Mouse (Mus musculus) midbrain, embryonic 10.5 days (tissue): ENCODE measurements at regions not wholly inside any gene's neighbourhood (a gene's known extent, or its start where the extent isn't known, plus 50 kb on each side); places are given as distances from the start of the nearest gene placed in this dataset.

Experiments used
- DNase-seq: peaks from one replicate; pipeline ENCODE4 v3.0.0-alpha.2; 2017; ENCODE audit warnings: low spot score
- H3K27ac ChIP-seq: fragments of 300-500 bp; sonication (generic); replicated peaks from 2 replicates; pipeline ENCODE4 v1.5.1; 2016; ENCODE audit warnings: mild to moderate bottlenecking
- H3K27me3 ChIP-seq: fragments of 300-500 bp; sonication (generic); 2 replicates; pipeline ENCODE4 v1.6.1; 2016; ENCODE audit warnings: low read depth, mild to moderate bottlenecking; ENCODE audit not compliant: poor library complexity, severe bottlenecking
- H3K36me3 ChIP-seq: fragments of 300-500 bp; sonication (generic); 2 replicates; pipeline ENCODE4 v1.6.1; 2016; ENCODE audit warnings: mild to moderate bottlenecking, moderate library complexity
- H3K4me1 ChIP-seq: fragments of 300-500 bp; sonication (generic); 2 replicates; pipeline ENCODE4 v1.6.1; 2016
- H3K4me3 ChIP-seq: fragments of 300-500 bp; sonication (generic); 2 replicates; pipeline ENCODE4 v1.5.1; 2016; ENCODE audit warnings: mild to moderate bottlenecking, moderate library complexity
- H3K9me3 ChIP-seq: fragments of 300-500 bp; sonication (generic); replicated peaks from 2 replicates; pipeline ENCODE4 v1.6.1; 2016; ENCODE audit warnings: mild to moderate bottlenecking
- WGBS: fragments of 180-500 bp; shearing (Covaris S2); methylation state at CpG from one replicate; pipeline ENCODE4 v1.1.7; 2016; 5-methylcytosine and 5-hydroxymethylcytosine counted together

GRCm38 (mm10) chr13:28455016-28455415, 197.7 kb downstream of the Gm11361 start:
- Histone ChIP-seq H3K27ac (no peak overlapping the region), H3K4me3 (no peak overlapping the region), H3K4me1 (peaks cover 19% of the 10 kb centered on the region), H3K36me3 (peaks cover 4% of the 10 kb centered on the region), H3K27me3 (no peaks in the 10 kb centered on the region), H3K9me3 (no peaks in the 10 kb centered on the region)
- DNase-seq = no peak
- WGBS = 94% methylated on average over 10 of the region's 10 CpGs

- DNase-seq = no peak
- no peaks in the 10 kb centered on the region for H3K9me3 ChIP-seq
- peaks cover 19% of the 10 kb centered on the region for H3K4me1 ChIP-seq
- H3K4me3 ChIP-seq = no peak overlapping the region
- no peaks in the 10 kb centered on the region for H3K36me3 ChIP-seq
- H3K27me3 ChIP-seq = no peaks in the 10 kb centered on the region
- WGBS = 57% methylated on average over 14 of the region's 14 CpGs
- no peak overlapping the region for H3K27ac ChIP-seq
Measured at GRCm38 (mm10) chr13:28450699-28451445, 193.5 kb downstream of the Gm11361 start.

GRCm38 (mm10) chr13:28449026-28449425, 191.7 kb downstream of the Gm11361 start:
- Histone ChIP-seq H3K27me3 (no peaks in the 10 kb centered on the region), H3K4me1 (peaks cover 14% of the 10 kb centered on the region), H3K4me3 (no peak overlapping the region), H3K36me3 (no peaks in the 10 kb centered on the region), H3K27ac (no peak overlapping the region), H3K9me3 (no peaks in the 10 kb centered on the region)
- 90% methylated on average over 1 of the region's 1 CpGs for WGBS
- DNase-seq = no peak

GRCm38 (mm10) chr13:28442250-28442649, 184.9 kb downstream of the Gm11361 start:
- no peaks in the 10 kb centered on the region for H3K4me1 ChIP-seq
- no peaks in the 10 kb centered on the region; the same call in 1 of the 2 replicates for H3K9me3 ChIP-seq
- H3K27me3 ChIP-seq = no peaks in the 10 kb centered on the region
- no peak overlapping the region for H3K27ac ChIP-seq
- no peak for DNase-seq
- H3K4me3 ChIP-seq = no peak overlapping the region
- H3K36me3 ChIP-seq = peaks cover 8% of the 10 kb centered on the region; the same call in 1 of the 2 replicates

DNA sequence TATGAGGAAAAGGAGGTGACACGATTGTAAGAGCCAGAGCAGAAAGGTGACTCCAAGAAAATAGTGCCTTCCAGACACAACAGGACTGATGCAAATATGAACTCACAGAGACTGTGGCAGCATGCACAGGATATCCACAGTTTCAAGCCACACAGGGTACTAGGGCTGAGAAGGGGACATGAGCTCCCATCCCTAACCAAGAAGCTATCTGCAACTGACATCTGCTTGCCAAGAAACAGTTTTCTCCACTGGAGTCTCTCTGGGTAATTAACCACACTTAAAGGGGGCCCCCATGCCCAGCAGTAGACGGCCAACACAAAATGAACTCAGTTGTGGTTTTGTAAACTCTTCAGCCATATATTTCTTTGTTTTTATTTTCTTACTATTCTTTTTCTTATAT, 176.1 kb downstream of the Gm11361 start:
- H3K27me3 ChIP-seq = no peaks in the 10 kb centered on the region
- no peak for DNase-seq

DNA sequence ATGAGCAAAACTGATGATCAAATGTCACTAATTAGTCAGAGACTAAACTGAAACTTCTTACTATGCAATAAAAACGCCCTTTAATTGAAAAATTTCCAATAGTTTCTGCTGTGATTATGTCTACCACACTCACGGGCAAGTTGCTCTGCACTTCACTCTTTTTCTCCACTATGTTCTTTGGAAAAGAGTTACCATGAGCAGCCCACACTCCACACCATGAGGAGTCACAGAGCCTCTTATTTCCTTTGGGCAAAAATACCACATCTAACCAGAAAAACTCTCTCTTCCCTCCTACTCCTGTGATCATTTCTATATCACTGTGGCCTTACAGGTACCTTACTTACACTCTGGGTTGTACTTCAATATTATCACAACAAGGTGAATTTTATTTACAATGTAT, 174.7 kb downstream of the Gm11361 start:
- Histone ChIP-seq H3K27me3 (no peaks in the 10 kb centered on the region), H3K9me3 (no peaks in the 10 kb centered on the region), H3K27ac (no peak overlapping the region), H3K36me3 (no peaks in the 10 kb centered on the region), H3K4me3 (no peak overlapping the region), H3K4me1 (no peaks in the 10 kb centered on the region)
- WGBS = 75% methylated on average over 2 of the region's 2 CpGs
- DNase-seq = no peak

More for the DNA sequence above, 176.1 kb downstream of the Gm11361 start:
- H3K36me3 ChIP-seq = no peaks in the 10 kb centered on the region
- H3K4me1 ChIP-seq = no peaks in the 10 kb centered on the region
- no peaks in the 10 kb centered on the region for H3K9me3 ChIP-seq
- no peak overlapping the region for H3K27ac ChIP-seq
- WGBS = 80% methylated on average over 2 of the region's 2 CpGs
- no peak overlapping the region for H3K4me3 ChIP-seq

DNA sequence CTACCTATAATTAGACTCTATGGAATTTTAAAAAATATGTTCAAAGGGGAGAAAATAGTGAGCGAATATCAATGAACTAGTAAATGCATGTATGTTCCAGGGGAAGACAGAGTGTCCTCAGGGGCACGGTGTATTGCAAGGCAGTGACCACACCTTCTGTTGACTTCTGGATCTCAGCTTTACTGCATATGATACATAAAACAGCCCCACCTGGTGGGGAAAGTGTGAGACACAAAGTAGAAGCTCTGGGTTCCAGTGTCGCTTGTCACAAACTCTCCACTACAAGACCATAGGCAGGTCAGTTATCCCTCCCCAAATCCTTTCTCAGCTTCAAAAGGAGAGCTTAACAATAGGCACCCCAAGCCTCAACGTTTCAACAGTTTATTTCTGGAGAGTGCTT, 168.8 kb downstream of the Gm11361 start:
- no peak overlapping the region for H3K4me3 ChIP-seq
- DNase-seq = no peak
- H3K27ac ChIP-seq = no peak overlapping the region
- H3K9me3 ChIP-seq = no peaks in the 10 kb centered on the region
- no peaks in the 10 kb centered on the region for H3K27me3 ChIP-seq
- peaks cover 4% of the 10 kb centered on the region for H3K4me1 ChIP-seq
- WGBS = 74% methylated on average over 4 of the region's 4 CpGs
- H3K36me3 ChIP-seq = no peaks in the 10 kb centered on the region

DNA sequence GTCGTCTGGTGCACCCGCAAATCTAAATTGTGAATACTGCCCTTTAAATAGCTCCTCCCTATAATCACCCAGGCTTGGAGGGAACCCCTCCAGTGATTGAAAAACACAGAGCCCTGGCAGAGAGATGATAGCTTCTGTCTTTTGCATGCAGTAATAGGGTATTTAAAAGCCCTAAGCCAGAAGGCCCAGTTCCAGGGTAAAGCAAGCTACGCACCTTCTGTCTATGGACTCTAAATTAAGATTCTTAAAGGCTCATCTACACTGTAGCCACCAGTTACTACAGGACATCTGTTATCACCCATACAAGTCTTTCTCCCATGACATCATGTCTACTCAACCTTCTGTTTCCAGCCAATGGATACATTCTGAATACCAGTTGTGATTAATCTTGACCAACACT, 167.8 kb downstream of the Gm11361 start:
- Histone ChIP-seq H3K36me3 (no peaks in the 10 kb centered on the region), H3K4me3 (no peak overlapping the region), H3K27ac (no peak overlapping the region), H3K4me1 (peaks cover 7% of the 10 kb centered on the region), H3K27me3 (no peaks in the 10 kb centered on the region), H3K9me3 (no peaks in the 10 kb centered on the region)
- DNase-seq = no peak
- WGBS = 84% methylated on average over 3 of the region's 3 CpGs

DNA sequence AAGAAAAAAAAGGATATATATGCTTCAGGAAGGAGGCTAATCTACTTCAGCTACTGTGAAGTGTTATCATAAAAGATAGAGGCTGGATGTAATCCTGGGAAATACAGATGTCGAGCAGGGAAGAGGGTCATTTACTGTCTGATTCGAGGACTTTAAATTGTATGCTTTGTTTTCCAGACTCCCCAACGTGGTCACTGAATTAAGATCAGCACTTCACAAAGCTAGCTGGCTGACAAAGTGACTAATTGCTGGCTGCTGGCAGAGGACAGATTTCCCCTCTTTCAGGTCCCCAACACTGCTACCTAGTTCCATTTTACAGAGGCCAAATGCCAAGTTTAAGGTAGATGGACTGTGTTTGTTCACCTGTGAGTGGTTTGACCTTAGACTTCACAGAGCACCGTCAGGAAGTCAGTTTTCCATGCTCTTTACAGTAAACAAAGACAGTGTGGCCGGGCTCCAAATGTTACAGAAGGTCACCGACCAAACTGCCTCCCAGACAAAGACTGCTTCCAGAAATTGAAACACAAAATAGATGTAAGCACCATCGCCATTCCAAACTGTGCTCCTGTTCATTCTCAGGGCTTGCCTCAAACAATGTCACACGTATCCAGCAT, 167.2 kb downstream of the Gm11361 start:
- Histone ChIP-seq H3K27me3 (no peaks in the 10 kb centered on the region), H3K36me3 (no peaks in the 10 kb centered on the region), H3K9me3 (no peaks in the 10 kb centered on the region), H3K27ac (0 out of 2 replicates have a peak overlapping the region, but pooled peaks have one; percentile 13), H3K4me3 (no peak overlapping the region), H3K4me1 (peaks cover 12% of the 10 kb centered on the region)
- no peak for DNase-seq
- WGBS = 61% methylated on average over 8 of the region's 8 CpGs

DNA sequence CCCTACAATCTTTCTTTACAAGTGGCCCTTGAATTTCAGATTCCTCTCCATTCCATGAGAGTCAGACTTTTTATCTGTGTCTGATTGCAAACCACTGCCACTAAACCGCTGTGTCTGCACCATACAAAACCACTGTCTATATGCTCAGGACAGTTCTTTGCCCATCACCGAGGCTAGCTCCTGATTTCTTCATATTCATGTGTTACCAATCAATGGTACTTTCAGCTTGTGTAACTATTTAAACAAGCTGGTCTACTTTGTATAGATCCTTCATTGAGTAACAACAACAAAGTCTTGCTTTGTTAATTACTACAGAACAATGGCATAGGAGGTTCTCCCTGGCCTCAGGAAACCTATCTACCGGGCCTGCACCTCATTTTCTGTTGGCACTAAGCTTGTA, 164.0 kb downstream of the Gm11361 start:
- Histone ChIP-seq H3K36me3 (no peaks in the 10 kb centered on the region), H3K27ac (no peak overlapping the region; the same call in 1 of the 2 replicates), H3K9me3 (no peaks in the 10 kb centered on the region), H3K4me1 (peaks cover 44% of the 10 kb centered on the region), H3K4me3 (no peak overlapping the region), H3K27me3 (no peaks in the 10 kb centered on the region)
- 90% methylated on average over 3 of the region's 3 CpGs for WGBS
- no peak for DNase-seq

DNA sequence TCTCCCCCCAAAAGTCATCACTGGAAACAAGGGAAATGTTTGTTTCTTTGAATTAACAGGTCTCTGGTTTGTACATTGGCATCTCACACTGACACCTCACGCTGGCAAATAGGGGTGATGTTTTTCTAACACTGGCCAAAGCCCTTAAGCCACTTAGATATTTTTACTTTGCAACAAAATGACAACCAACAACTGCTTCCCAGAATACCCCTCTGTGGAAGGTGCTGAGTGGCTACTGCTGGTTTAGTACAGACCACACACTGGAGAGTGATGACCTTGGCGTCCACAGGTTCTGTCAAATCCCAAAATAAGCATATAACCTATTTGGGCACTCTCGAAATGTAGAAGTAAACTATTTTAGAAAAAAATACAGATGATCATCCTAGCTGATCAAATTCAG, 163.3 kb downstream of the Gm11361 start:
- WGBS = 87% methylated on average over 3 of the region's 3 CpGs
- no peaks in the 10 kb centered on the region for H3K27me3 ChIP-seq
- H3K4me3 ChIP-seq = no peak overlapping the region
- no peaks in the 10 kb centered on the region for H3K36me3 ChIP-seq
- H3K4me1 ChIP-seq = peaks cover 51% of the 10 kb centered on the region
- no peak for DNase-seq
- no peaks in the 10 kb centered on the region for H3K9me3 ChIP-seq
- H3K27ac ChIP-seq = peak overlapping the region; percentile 89; the same call in 1 of the 2 replicates

- WGBS = 81% methylated on average over 16 of the region's 16 CpGs
- H3K9me3 ChIP-seq = no peaks in the 10 kb centered on the region
- H3K27ac ChIP-seq = peak overlapping the region; percentile 89
- peaks cover 58% of the 10 kb centered on the region for H3K4me1 ChIP-seq
- no peak for DNase-seq
- H3K4me3 ChIP-seq = no peak overlapping the region
- no peaks in the 10 kb centered on the region for H3K27me3 ChIP-seq
- H3K36me3 ChIP-seq = no peaks in the 10 kb centered on the region
Measured at GRCm38 (mm10) chr13:28419950-28420381, 162.6 kb downstream of the Gm11361 start.

- H3K27ac ChIP-seq = peak overlapping the region; percentile 89
- H3K9me3 ChIP-seq = no peaks in the 10 kb centered on the region
- no peaks in the 10 kb centered on the region for H3K36me3 ChIP-seq
- 94% methylated on average over 17 of the region's 17 CpGs for WGBS
- no peak overlapping the region for H3K4me3 ChIP-seq
- H3K27me3 ChIP-seq = no peaks in the 10 kb centered on the region
- DNase-seq = no peak
- peaks cover 61% of the 10 kb centered on the region for H3K4me1 ChIP-seq
Measured at GRCm38 (mm10) chr13:28418936-28419681, 161.8 kb downstream of the Gm11361 start.
